Mouse (Mus musculus): ENCODE data around the gene Ddrgk1.

The Ddrgk1 gene

GRCm38 (mm10) chr2:130664102-130664701, at the start of gene Ddrgk1:
TSS of gene Ddrgk1 (minus strand) at chr2:130664659.
- peak; percentile 79 to 84 for DNase-seq

GRCm38 (mm10) chr2:130707057-130707456, 42.6 kb upstream of the Ddrgk1 start:
- DNase-seq, result no peak

- DNase-seq, result no peak
Measured at GRCm38 (mm10) chr2:130706602-130707001, 42.1 kb upstream of the Ddrgk1 start.

GRCm38 (mm10) chr2:130705178-130705577, 40.7 kb upstream of the Ddrgk1 start:
- no peak for DNase-seq

- no peak for DNase-seq
Measured at GRCm38 (mm10) chr2:130704040-130705001, 39.9 kb upstream of the Ddrgk1 start.

GRCm38 (mm10) chr2:130697821-130698266, 33.4 kb upstream of the Ddrgk1 start:
- no peak for DNase-seq

- peak; percentile 63 to 72 for DNase-seq
Measured at GRCm38 (mm10) chr2:130697153-130697810, 32.8 kb upstream of the Ddrgk1 start, which contains the start of gene Slc4a11. TSS of gene Slc4a11 (minus strand) at chr2:130697519.

GRCm38 (mm10) chr2:130696700-130697152, 32.3 kb upstream of the Ddrgk1 start:
- peak; percentile 6 to 11 for DNase-seq

GRCm38 (mm10) chr2:130693563-130693962, 29.1 kb upstream of the Ddrgk1 start:
- no peak for DNase-seq

- DNase-seq, result no peak
Measured at GRCm38 (mm10) chr2:130689011-130689410, 24.6 kb upstream of the Ddrgk1 start.

GRCm38 (mm10) chr2:130685426-130685825, 21.0 kb upstream of the Ddrgk1 start:
- no peak for DNase-seq

GRCm38 (mm10) chr2:130681531-130681930, 17.1 kb upstream of the Ddrgk1 start:
- no peak for DNase-seq

- no peak for DNase-seq
Measured at GRCm38 (mm10) chr2:130679899-130680298, 15.4 kb upstream of the Ddrgk1 start.

- DNase-seq, result no peak
Measured at GRCm38 (mm10) chr2:130679154-130679553, 14.7 kb upstream of the Ddrgk1 start.

- no peak for DNase-seq
Measured at GRCm38 (mm10) chr2:130677211-130677610, 12.8 kb upstream of the Ddrgk1 start.

GRCm38 (mm10) chr2:130667559-130667958, 3.1 kb upstream of the Ddrgk1 start, which contains the start of gene Itpa:
TSS of gene Itpa (plus strand) at chr2:130667610.
- DNase-seq, result peak; percentile 78 to 82

- no peak for DNase-seq
Measured at GRCm38 (mm10) chr2:130663342-130663741, 1.1 kb downstream of the Ddrgk1 start.

- DNase-seq, result no peak
Measured at GRCm38 (mm10) chr2:130658530-130658929, 5.9 kb downstream of the Ddrgk1 start.

- DNase-seq, result no peak
Measured at GRCm38 (mm10) chr2:130657541-130657940, 6.9 kb downstream of the Ddrgk1 start.

GRCm38 (mm10) chr2:130656536-130656935, 7.9 kb downstream of the Ddrgk1 start:
- no peak for DNase-seq

GRCm38 (mm10) chr2:130655660-130656339, 8.7 kb downstream of the Ddrgk1 start:
- DNase-seq, result no peak

GRCm38 (mm10) chr2:130653760-130654159, 10.7 kb downstream of the Ddrgk1 start:
- DNase-seq, result no peak

Measured in thymus, adult 18-20 months (tissue).